Mouse (Mus musculus): Measurements from ENCODE around the gene Oxct2a.

GRCm38 (mm10) chr4:123337693-123338092 lies 14.3 kb upstream of the Oxct2a start:
- TF ChIP-seq CTCF (IDR thresholded peaks at IDR 0.05; ENCODE audit: insufficient read depth, low read length): no peak
- TF ChIP-seq POLR2A (IDR thresholded peaks at IDR 0.05; ENCODE audit: borderline replicate concordance, extremely low read depth, low read depth, low read length): no peak

All from lung, adult 2 months (tissue).